In the genomic region with DNA sequence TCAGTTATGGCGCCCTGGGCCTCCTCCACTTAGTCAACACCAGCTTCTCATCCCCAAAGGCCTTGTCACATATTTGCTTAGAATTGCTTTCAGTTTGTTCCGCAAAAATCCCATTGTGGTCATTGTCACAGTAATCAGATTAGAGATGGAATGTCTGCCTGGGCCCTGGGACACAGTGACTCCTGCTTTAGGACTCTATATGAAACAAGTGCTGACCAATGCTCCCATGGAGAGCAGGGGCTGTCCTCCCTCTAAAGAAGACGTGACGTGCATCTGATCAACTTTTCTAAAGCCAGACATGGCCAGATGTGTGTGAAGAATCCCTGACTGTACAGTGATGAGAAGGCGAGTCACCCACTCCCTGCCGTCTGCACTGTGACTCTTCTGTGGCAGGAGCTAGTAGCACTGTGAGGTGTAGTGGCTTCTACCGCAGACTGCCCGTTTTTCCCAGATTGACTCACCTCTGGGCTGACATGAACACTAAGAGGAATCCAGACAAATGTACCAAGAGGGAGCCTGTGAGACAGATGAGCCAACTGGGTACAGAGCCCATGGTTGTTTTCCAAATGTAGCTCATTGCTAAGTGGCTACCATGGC, we compare ENCODE assay signal across 22 mouse cellular contexts. TPM values are rescaled to one million over a fixed set of nuclear protein-coding genes. Genes with fewer than 3 reads are reported as not detected.
DNase-seq lines count a peak whose midpoint lies in the region; ATAC-seq and TF ChIP-seq lines count a peak whose summit lies in the region.
"Had no signal": no experiment of that assay in that cellular context is flagged by ENCODE, and none has a peak within 500 bp of the region (broad histone marks: within the 10 kb centered on the region; RNA-seq: fewer than 3 reads in every experiment).

No protein-coding gene starts in this region.

- 70% methylated on average over 8 of the region's 8 CpGs for WGBS in midbrain, embryonic 10.5 days
- 54% methylated on average over 8 of the region's 8 CpGs for WGBS in midbrain, embryonic 13.5 days
- 76% methylated on average over 8 of the region's 8 CpGs for WGBS in liver, embryonic 12.5 days (ENCODE audit: insufficient replicate concordance)

- H3K4me3 ChIP-seq in midbrain, embryonic 10.5 days = no peak overlapping the region
- no peak overlapping the region for H3K4me3 ChIP-seq in midbrain, embryonic 13.5 days (replicated peaks)
- H3K4me3 ChIP-seq in C2C12 (ENCODE audit: insufficient read depth, poor library complexity, severe bottlenecking) = no peak overlapping the region
- H3K4me3 ChIP-seq in embryonic fibroblast, embryonic 13.5 days (ENCODE audit: insufficient read depth, low read length) = no peak overlapping the region
- no peak overlapping the region for H3K4me3 ChIP-seq in liver, embryonic 12.5 days
- H3K4me3 ChIP-seq: gastrocnemius, adult 2 months had no signal

- no peaks in the 10 kb centered on the region for H3K79me3 ChIP-seq in C2C12 (ENCODE audit: low read depth)

- no peak overlapping the region for H3K9ac ChIP-seq in midbrain, embryonic 13.5 days (replicated peaks)
- no peak overlapping the region for H3K9ac ChIP-seq in liver, embryonic 12.5 days
- H3K9ac ChIP-seq: forebrain, postnatal 0 days; hindbrain, embryonic 14.5 days had no signal

- no peaks in the 10 kb centered on the region for H3K79me2 ChIP-seq in C2C12 (ENCODE audit: control insufficient read depth, insufficient read depth)

- no peaks in the 10 kb centered on the region for H3K9me3 ChIP-seq in midbrain, embryonic 10.5 days (replicated peaks)
- no peaks in the 10 kb centered on the region for H3K9me3 ChIP-seq in midbrain, embryonic 13.5 days
- no peaks in the 10 kb centered on the region for H3K9me3 ChIP-seq in liver, embryonic 12.5 days (replicated peaks)

- peak overlapping the region; percentile 39; the same call in 1 of the 2 replicates for H3K27ac ChIP-seq in midbrain, embryonic 10.5 days (replicated peaks)
- no peak overlapping the region for H3K27ac ChIP-seq in midbrain, embryonic 13.5 days
- peak overlapping the region; percentile 80 for H3K27ac ChIP-seq in embryonic fibroblast, embryonic 13.5 days (ENCODE audit: insufficient read depth, low read length)
- no peak overlapping the region for H3K27ac ChIP-seq in liver, embryonic 12.5 days
- H3K27ac ChIP-seq: gastrocnemius, adult 2 months; hindbrain, embryonic 14.5 days; hindbrain, postnatal 0 days had no signal

- peaks cover 18% of the 10 kb centered on the region for H3K4me1 ChIP-seq in midbrain, embryonic 10.5 days
- peaks cover 9% of the 10 kb centered on the region; the same call in 1 of the 2 replicates for H3K4me1 ChIP-seq in midbrain, embryonic 13.5 days (replicated peaks)
- H3K4me1 ChIP-seq in embryonic fibroblast, embryonic 13.5 days (ENCODE audit: control insufficient read depth, insufficient read depth, low read length) = 0 out of 2 replicates have a peak, but pooled peaks cover 5% of the 10 kb centered on the region
- H3K4me1 ChIP-seq in liver, embryonic 12.5 days = no peaks in the 10 kb centered on the region

- peaks cover 59% of the 10 kb centered on the region for H3K36me3 ChIP-seq in midbrain, embryonic 10.5 days
- peaks cover 23% of the 10 kb centered on the region for H3K36me3 ChIP-seq in midbrain, embryonic 13.5 days
- peaks cover 97% of the 10 kb centered on the region for H3K36me3 ChIP-seq in C2C12 (ENCODE audit: control insufficient read depth, insufficient read depth)
- H3K36me3 ChIP-seq in liver, embryonic 12.5 days = peaks cover 29% of the 10 kb centered on the region

- TF ChIP-seq CTCF in C2C12 (IDR thresholded peaks at IDR 0.05; ENCODE audit: control insufficient read depth, insufficient read depth, insufficient read length) = no peak
- TF ChIP-seq CTCF in embryonic fibroblast, embryonic 13.5 days (IDR thresholded peaks at IDR 0.05; ENCODE audit: borderline replicate concordance, insufficient read depth, low read length) = no peak

- no peak overlapping the region for H3K4me2 ChIP-seq in midbrain, embryonic 13.5 days (replicated peaks)
- no peak overlapping the region for H3K4me2 ChIP-seq in liver, embryonic 12.5 days
- H3K4me2 ChIP-seq: heart, embryonic 11.5 days; hindbrain, embryonic 14.5 days had no signal

- peaks cover 69% of the 10 kb centered on the region for H3K27me3 ChIP-seq in midbrain, embryonic 10.5 days (ENCODE audit: low read depth, poor library complexity, severe bottlenecking)
- peaks cover under 1% of the 10 kb centered on the region for H3K27me3 ChIP-seq in midbrain, embryonic 13.5 days
- H3K27me3 ChIP-seq in C2C12 (ENCODE audit: control insufficient read depth, insufficient read depth, insufficient read length) = no peaks in the 10 kb centered on the region
- H3K27me3 ChIP-seq in liver, embryonic 12.5 days (replicated peaks) = no peaks in the 10 kb centered on the region

- peak; percentile 39 for DNase-seq in midbrain, embryonic 10.5 days (ENCODE audit: low spot score)
- peak; percentile 64 for DNase-seq in 3T3-L1 (ENCODE audit: low read depth, low spot score)
- DNase-seq in kidney, postnatal 36 days = no peak
- DNase-seq: adrenal gland, postnatal 10 days; adrenal gland, postnatal 36 days; cerebellum, adult 18-20 months; cerebellum, adult 9-10 months; cerebellum, postnatal 14 days; forebrain, postnatal 0 days; gastrocnemius, adult 2 months; gastrocnemius, postnatal 14 days; heart, adult 11 months had no signal

- ATAC-seq in midbrain, embryonic 13.5 days = no peak
- no peak for ATAC-seq in liver, embryonic 12.5 days
- ATAC-seq: forebrain, embryonic 14.5 days; forebrain, postnatal 0 days; hindbrain, postnatal 0 days; inflammation-experienced regulatory T-cells, adult 6 months; intestine, embryonic 16.5 days had no signal

- no peak for TF ChIP-seq POLR2A in embryonic fibroblast, embryonic 13.5 days (IDR thresholded peaks at IDR 0.05; ENCODE audit: low read depth, low read length)

- H3ac ChIP-seq in C2C12 (ENCODE audit: control insufficient read depth, insufficient read length, low read depth) = no peak overlapping the region

TF ChIP-seq in C2C12, 6 proteins besides CTCF, POLR2A, EP300 and RAD21:
- TF ChIP-seq CEBPB (IDR thresholded peaks at IDR 0.05; ENCODE audit: low read depth) = no peak
- peak; percentile 28 for TF ChIP-seq MYOD1 (IDR thresholded peaks at IDR 0.05; ENCODE audit: control insufficient read depth, insufficient read length, low read depth)
- no peak for TF ChIP-seq USF1 (IDR thresholded peaks at IDR 0.05; ENCODE audit: low read depth)
TF ChIP-seq in C2C12: peak in this region for 1.

RNA-seq across cellular contexts. Expression of a gene that starts 46.7 kb away (rescaled TPM):
- 225 and 228 TPM in 2 replicates for polyA plus RNA-seq in midbrain, embryonic 10.5 days (2016; fragmentation: Nextera tagmentation; extraction: Ambion mirVana)
- 225 and 226 TPM in 2 replicates for polyA plus RNA-seq in midbrain, embryonic 13.5 days (2015; fragmentation: Nextera tagmentation; extraction: Ambion mirVana)
- polyA plus RNA-seq in C2C12 (2012; fragmentation: generic; extraction: Trizol) = 110 TPM
- 230 and 238 TPM in 2 replicates for polyA plus RNA-seq in embryonic fibroblast, embryonic 13.5 days (2011; ENCODE audit: insufficient read length, low read depth, missing spikeins)
- 130 and 134 TPM in 2 replicates for polyA plus RNA-seq in liver, embryonic 12.5 days (2016; fragmentation: Nextera tagmentation; extraction: Ambion mirVana)

Comparison
In these comparisons a context has a peak if more than half of its experiments do, and no peak if none do; other contexts are left out.
1. H3K27ac ChIP-seq: peak in midbrain, embryonic 10.5 days (single experiment) and embryonic fibroblast, embryonic 13.5 days (single experiment); none in midbrain, embryonic 13.5 days (single experiment) and liver, embryonic 12.5 days (single experiment).
2. DNase-seq: peak in midbrain, embryonic 10.5 days (single experiment) and 3T3-L1 (single experiment); none in kidney, postnatal 36 days (0 of 2).